Mouse (Mus musculus) frontal cortex, adult (tissue): ENCODE measurements around the gene Mpc1.

Experiments
- ATAC-seq: cut with Nextera tagmentation; 2 replicates; pipeline ENCODE4 v1.9.2; 2017; ENCODE audit warnings: mild to moderate bottlenecking, moderate library complexity, mixed read lengths; ENCODE audit not compliant: low TSS enrichment

Mpc1 gene

DNA sequence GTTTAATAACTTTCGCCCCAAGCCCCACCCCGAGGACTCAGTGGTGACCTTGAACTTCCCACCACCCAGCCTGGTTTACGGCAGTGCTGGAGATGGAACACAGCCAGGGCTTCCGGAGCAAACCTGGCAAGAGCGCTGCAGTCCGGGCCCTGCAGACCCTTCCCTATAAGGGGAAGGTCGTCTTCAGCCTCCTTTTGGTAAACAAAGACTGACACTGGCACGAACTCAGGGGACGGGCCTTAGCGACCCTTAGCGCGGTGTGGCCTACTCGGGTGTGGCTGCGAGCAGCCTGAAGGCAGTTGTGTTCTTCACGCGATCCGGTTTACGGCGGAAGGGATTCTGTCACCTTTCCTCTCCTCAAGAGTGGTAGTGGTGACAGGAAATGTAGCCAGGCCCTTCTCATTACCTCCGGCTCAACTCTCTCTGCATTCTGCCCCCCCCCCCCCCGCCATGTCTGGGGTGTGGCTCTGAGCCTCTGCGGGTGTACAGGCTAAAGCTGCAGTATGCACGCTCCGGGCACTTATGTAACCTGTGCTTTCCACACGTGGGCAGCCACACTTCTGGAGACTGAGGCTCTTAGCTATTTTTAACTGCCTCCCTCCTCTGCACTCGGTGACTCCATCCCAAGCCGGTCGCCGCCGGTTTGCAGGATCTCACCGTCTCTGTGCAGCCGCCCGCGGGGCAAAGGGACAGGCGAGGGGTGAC lies at the start of gene Mpc1:
Mpc1 (plus strand) TSS at position 84 of the 705 bp plus-strand sequence.
- peak; percentile 71 for ATAC-seq

DNA sequence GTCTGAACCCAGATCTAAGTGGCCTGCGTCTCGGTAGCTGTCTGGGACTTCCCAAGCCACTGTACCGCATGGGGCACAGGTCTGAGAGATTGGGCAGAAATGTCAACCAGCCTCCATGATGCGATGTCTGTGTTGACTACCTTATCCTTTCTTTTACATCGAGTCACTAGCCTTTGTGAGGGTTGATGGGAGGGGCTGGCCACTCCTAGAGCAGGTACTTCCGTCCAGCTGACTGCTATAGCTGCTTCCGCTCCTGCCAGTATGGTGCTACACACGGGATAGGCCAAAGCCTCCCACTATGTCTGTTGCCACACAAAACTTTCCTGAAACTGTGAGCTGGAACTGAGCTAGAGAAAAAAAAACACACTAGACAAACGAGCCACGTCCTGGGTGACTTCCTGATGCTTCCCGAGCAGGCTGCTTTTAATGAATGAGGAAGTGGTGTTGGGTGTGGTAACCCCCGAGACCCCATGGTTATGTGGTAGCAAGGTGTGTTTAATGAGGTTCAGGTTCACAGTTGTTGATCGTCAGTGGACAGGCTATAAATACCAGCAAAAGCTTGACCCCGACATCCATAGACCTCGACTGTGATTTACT lies 49.0 kb upstream of the Mpc1 start:
- no peak for ATAC-seq

GRCm38 (mm10) chr17:8234537-8234936 lies 48.2 kb upstream of the Mpc1 start:
- no peak for ATAC-seq

- no peak for ATAC-seq
Measured at GRCm38 (mm10) chr17:8235743-8236142, 47.0 kb upstream of the Mpc1 start, which contains the start of gene Ccr6. TSS of gene Ccr6 (plus strand) at chr17:8236043.

- ATAC-seq = peak; percentile 27; the same call in 1 of the 2 replicates
Measured at GRCm38 (mm10) chr17:8238012-8238710, 44.5 kb upstream of the Mpc1 start.

DNA sequence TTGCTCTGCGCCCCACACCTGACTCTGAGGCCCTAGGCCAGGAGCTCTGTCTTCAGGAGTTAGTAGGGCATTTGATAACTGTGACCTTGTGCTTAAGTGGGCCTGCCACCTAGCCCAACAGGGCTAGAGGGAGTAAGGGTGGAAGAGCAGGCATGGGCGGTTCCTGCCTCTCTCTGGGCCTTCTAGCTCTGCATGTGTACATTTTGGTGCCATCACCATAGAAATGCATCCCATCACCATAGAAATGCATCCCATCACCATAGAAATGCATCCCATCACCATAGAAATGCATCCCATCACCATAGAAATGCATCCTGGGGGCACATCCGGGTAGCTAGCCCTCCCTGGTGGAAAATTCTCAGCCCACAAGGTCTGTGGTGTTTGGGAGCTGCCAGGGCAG lies 43.1 kb upstream of the Mpc1 start:
- ATAC-seq = no peak

- ATAC-seq = no peak
Measured at GRCm38 (mm10) chr17:8240517-8240916, 42.2 kb upstream of the Mpc1 start.

- no peak for ATAC-seq
Measured at GRCm38 (mm10) chr17:8241645-8242044, 41.1 kb upstream of the Mpc1 start.

- no peak for ATAC-seq
Measured at GRCm38 (mm10) chr17:8242186-8242585, 40.5 kb upstream of the Mpc1 start.

GRCm38 (mm10) chr17:8244124-8244523 lies 38.6 kb upstream of the Mpc1 start:
- no peak for ATAC-seq

DNA sequence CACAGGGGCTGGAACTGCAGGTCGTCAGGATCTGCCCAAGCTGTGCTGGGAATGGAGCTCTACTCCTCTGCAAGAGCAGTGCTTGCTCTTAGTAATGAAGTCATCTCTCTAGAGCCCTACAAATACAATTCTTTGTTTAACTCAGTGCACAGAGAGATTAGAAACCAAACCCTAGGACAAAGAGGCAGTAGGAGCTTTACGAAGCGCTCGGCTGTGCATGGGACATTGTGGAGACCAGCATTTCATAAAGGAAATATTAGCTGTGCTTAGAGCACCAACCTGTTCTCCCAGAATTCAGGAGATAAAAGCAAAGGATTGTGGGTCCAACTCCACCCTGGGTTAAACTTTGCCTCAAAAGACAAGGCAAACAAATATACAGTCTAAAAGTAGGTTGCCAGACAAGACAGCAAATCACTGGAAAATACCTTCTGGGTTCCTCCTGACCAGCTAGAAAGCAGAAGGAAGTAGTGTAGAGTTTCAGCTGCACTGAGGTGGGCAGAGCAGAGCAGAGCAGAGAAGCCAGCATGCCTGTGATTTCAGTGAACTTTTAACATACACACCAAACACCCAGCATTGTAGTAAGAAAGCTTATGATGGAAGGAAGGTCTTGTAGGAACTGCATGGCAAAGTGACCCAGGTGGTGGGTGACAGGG lies 36.5 kb upstream of the Mpc1 start:
- ATAC-seq = no peak

- ATAC-seq = no peak
Measured at GRCm38 (mm10) chr17:8251704-8252103, 31.0 kb upstream of the Mpc1 start.

GRCm38 (mm10) chr17:8254268-8254667 lies 28.4 kb upstream of the Mpc1 start:
- ATAC-seq = no peak

GRCm38 (mm10) chr17:8254914-8255313 lies 27.8 kb upstream of the Mpc1 start:
- ATAC-seq = no peak

GRCm38 (mm10) chr17:8255583-8255982 lies 27.1 kb upstream of the Mpc1 start:
- no peak for ATAC-seq

DNA sequence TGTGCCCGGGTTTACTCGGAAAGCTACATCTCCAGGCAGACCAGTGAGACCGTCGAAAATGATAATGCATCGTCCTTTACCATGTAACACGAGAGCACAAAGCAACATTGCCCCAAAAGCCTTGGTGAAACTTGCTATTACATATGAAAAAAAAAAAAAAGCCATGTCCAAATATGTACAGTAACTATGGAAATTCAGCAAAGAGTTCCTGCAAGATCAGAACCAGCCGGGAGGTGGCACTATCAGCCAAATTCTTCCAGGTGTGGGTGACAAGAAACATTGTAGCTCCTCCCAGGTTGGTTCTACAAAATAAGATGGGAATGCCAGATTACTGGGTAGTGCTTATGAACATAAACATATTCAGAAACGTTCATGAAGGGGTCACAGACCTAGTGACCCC lies 25.7 kb upstream of the Mpc1 start:
- ATAC-seq = peak; percentile 52

- ATAC-seq = peak; percentile 96
Measured at GRCm38 (mm10) chr17:8264638-8265037, 18.1 kb upstream of the Mpc1 start.

- ATAC-seq = no peak
Measured at GRCm38 (mm10) chr17:8272054-8272749, 10.5 kb upstream of the Mpc1 start.

GRCm38 (mm10) chr17:8272951-8273350 lies 9.8 kb upstream of the Mpc1 start:
- no peak for ATAC-seq

GRCm38 (mm10) chr17:8276071-8276470 lies 6.6 kb upstream of the Mpc1 start:
- no peak for ATAC-seq

DNA sequence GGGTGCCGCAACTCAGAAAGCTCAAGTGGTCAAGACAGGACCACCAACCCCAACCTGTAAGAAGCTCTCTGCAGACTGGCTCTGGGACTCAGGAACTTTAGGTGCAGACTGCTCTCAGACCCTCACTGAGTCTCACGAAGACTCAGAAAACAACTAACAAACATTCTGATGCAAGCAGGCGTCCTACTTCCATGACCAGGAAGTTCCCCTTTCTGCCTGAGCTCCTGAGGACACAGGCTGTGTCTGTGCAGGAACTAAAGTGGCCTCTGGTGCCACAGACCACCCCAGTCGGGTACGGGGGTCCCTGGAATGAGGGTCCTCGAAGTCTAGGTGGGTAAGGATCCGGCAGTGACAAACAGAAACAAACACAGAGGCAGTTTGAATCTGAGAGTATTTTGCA lies 6.0 kb upstream of the Mpc1 start:
- no peak for ATAC-seq

- ATAC-seq = no peak
Measured at GRCm38 (mm10) chr17:8277266-8277665, 5.4 kb upstream of the Mpc1 start.
